Mouse (Mus musculus) splenic B cell, adult 2 months (primary cell): ENCODE data around the gene 2900011O08Rik.
"Not testable (repeated sequence)": the region's sequence is repeated elsewhere in the genome, so short reads cannot be mapped to it uniquely, and the experiment has no call there.

ENCODE experiments used
- DNase-seq: peaks from one replicate; pipeline ENCODE4 v3.0.0-alpha.2; 2011; ENCODE audit warnings: low read depth, low spot score
- H3K27me3 ChIP-seq: 2 replicates; pipeline ENCODE4 v1.6.1; 2012; ENCODE audit warnings: mild to moderate bottlenecking, low read length, moderate library complexity, mixed read lengths; ENCODE audit not compliant: control insufficient read depth, poor library complexity, insufficient read depth, severe bottlenecking
- H3K36me3 ChIP-seq: 2 replicates; pipeline ENCODE4 v1.6.1; 2012; ENCODE audit warnings: mild to moderate bottlenecking, low read length, moderate library complexity, mixed read lengths; ENCODE audit not compliant: control insufficient read depth, poor library complexity, insufficient read depth, severe bottlenecking

Gene 2900011O08Rik

GRCm38 (mm10) chr16:14066571-14066970 is 80.2 kb downstream of the 2900011O08Rik start:
- DNase-seq, H3K36me3 ChIP-seq, H3K27me3 ChIP-seq: not testable (repeated sequence)

DNA sequence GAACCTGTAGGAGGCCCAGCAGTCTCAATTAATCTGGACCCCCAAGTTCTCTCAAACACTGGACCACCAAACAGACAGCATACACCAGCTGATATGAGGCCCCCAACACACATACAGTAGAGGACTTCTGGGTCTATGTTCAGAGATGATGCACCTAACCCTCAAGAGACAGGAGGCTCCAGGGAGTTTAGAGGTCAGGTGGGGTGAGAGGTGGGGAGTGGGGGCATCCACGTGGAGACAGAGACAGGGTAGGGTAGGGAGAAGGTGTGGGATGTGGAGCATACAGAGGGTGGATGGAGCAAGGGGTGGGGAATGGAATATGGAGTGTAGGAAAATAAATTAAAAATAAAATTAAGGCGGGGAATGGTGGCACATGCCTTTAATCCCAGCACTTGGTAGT is 82.3 kb downstream of the 2900011O08Rik start:
- not testable (repeated sequence) for H3K27me3 ChIP-seq, H3K36me3 ChIP-seq, DNase-seq

- Histone ChIP-seq H3K27me3 (no peaks in the 10 kb centered on the region; the same call in 1 of the 2 replicates), H3K36me3 (no peaks in the 10 kb centered on the region)
- no peak for DNase-seq
Observed at GRCm38 (mm10) chr16:14070471-14071169, 84.2 kb downstream of the 2900011O08Rik start.

DNA sequence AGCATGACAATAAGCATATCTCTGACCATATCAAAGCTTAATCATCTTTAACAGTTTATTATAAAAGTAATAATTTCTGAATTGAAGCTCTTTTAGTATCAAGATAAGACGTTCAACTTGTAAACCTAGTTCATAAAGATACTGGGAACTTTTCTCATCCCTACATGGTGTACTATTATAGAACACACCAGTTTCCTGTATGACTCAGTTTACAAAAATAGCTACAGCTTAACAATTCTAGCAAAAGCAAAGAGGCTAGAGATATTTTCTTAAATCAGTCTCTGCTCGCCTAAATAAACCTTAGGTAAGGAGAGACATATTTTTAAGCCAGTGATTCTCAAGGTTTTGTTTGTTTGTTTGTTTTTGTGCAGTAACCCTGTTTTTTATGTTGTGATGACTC is 96.5 kb downstream of the 2900011O08Rik start:
- Histone ChIP-seq H3K36me3 (no peaks in the 10 kb centered on the region), H3K27me3 (no peaks in the 10 kb centered on the region)
- DNase-seq = no peak

GRCm38 (mm10) chr16:14088249-14088648 is 101.8 kb downstream of the 2900011O08Rik start:
- peak; percentile 57 for DNase-seq
- H3K27me3 ChIP-seq = no peaks in the 10 kb centered on the region

GRCm38 (mm10) chr16:14089296-14089695 is 102.9 kb downstream of the 2900011O08Rik start:
- no peaks in the 10 kb centered on the region for H3K27me3 ChIP-seq
- no peak for DNase-seq
- H3K36me3 ChIP-seq = no peaks in the 10 kb centered on the region

More at GRCm38 (mm10) chr16:14088249-14088648, 101.8 kb downstream of the 2900011O08Rik start:
- H3K36me3 ChIP-seq = no peaks in the 10 kb centered on the region

DNA sequence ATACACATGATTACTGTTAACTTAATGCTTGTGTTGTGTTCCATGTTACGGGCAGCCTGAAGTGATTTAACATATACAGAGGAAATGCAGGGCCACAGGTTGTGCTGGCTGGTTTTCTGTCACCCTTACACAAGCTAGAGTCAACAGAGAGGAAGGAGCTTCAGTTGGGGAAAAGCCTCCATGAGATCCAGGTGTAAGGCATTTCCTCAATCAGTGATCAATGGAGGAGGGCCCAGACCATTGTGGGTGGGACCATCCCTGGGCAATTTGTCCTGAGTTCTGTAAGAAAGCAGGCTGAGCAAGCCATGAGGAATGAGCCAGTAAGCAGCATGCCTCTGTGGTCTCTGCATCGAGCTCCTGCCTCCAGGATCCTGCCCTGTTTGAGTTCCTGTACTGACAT is 105.4 kb downstream of the 2900011O08Rik start:
- no peak for DNase-seq
- no peaks in the 10 kb centered on the region for H3K27me3 ChIP-seq
- H3K36me3 ChIP-seq = no peaks in the 10 kb centered on the region

- Histone ChIP-seq H3K27me3 (no peaks in the 10 kb centered on the region), H3K36me3 (peaks cover under 1% of the 10 kb centered on the region)
- DNase-seq = no peak
Observed at GRCm38 (mm10) chr16:14105891-14106290, 119.5 kb downstream of the 2900011O08Rik start.

DNA sequence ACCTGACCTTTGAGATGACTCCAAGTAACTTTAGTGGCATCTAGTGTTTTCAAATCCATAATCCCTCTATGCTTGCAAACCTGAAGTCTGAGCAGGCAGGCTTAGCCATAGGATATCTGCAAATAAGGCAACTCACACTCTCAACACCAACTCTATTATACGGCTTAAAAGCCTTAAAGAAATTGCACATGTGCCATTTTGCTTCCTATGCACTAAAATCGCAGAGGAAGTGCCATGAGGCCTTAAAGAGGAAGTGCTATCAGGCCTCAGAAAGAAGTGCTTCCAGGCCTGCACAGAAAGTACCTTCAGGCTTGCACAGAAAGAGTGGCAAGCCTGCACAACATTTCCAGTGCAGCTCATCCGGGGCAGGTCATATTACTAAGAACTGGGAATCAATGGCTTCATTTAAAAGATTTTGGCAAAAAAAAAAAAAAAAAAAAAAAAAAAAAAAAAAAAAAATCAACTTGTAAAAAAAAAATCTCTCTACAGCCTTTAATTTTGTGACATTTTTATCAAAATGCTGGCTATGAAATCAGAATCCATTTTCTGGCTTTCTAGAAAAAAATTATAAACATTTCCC is 123.3 kb downstream of the 2900011O08Rik start:
- DNase-seq = peak; percentile 31
- H3K36me3 ChIP-seq = peaks cover 3% of the 10 kb centered on the region
- H3K27me3 ChIP-seq = no peaks in the 10 kb centered on the region

- DNase-seq = no peak
- Histone ChIP-seq H3K27me3 (no peaks in the 10 kb centered on the region), H3K36me3 (peaks cover 3% of the 10 kb centered on the region)
Observed at GRCm38 (mm10) chr16:14110922-14111321, 124.5 kb downstream of the 2900011O08Rik start.

GRCm38 (mm10) chr16:14112133-14112532 is 125.7 kb downstream of the 2900011O08Rik start:
- no peak for DNase-seq
- H3K36me3 ChIP-seq = peaks cover 5% of the 10 kb centered on the region
- no peaks in the 10 kb centered on the region for H3K27me3 ChIP-seq

GRCm38 (mm10) chr16:14112742-14113141 is 126.3 kb downstream of the 2900011O08Rik start:
- H3K36me3 ChIP-seq = peaks cover 5% of the 10 kb centered on the region
- no peak for DNase-seq

GRCm38 (mm10) chr16:14117299-14117698 is 130.9 kb downstream of the 2900011O08Rik start:
- DNase-seq = no peak
- H3K27me3 ChIP-seq = no peaks in the 10 kb centered on the region
- H3K36me3 ChIP-seq = peaks cover 5% of the 10 kb centered on the region

More at GRCm38 (mm10) chr16:14112742-14113141, 126.3 kb downstream of the 2900011O08Rik start:
- no peaks in the 10 kb centered on the region for H3K27me3 ChIP-seq

- Histone ChIP-seq H3K36me3 (peaks cover 7% of the 10 kb centered on the region), H3K27me3 (no peaks in the 10 kb centered on the region)
- DNase-seq = no peak
Observed at GRCm38 (mm10) chr16:14120941-14121340, 134.5 kb downstream of the 2900011O08Rik start.

DNA sequence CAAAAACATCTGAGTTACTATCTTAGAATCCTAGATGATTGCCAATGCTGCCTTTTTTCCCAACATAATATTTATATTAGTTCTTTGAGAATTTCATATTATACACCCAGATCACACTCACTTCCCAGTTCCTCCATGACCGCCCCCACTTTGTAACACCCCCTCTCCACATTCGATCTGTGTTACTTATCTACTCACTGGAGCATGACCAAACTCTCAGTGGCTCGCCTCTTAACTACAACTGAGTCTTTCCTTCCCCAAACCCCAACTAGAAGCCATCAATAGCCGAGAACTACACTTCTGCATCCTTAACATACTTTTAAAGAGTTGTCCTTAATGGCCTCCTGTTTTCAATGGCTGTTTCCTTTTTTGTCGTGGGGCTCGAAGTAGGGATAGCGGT is 135.2 kb downstream of the 2900011O08Rik start:
- Histone ChIP-seq H3K36me3 (peaks cover 7% of the 10 kb centered on the region), H3K27me3 (no peaks in the 10 kb centered on the region)
- no peak for DNase-seq
